Mouse (Mus musculus): Measurements from ENCODE around the gene Pygb.

GRCm38 (mm10) chr2:150770747-150771146 lies 15.8 kb upstream of the Pygb start:
- TF ChIP-seq POLR2A (IDR thresholded peaks at IDR 0.05; ENCODE audit: low read depth, low read length) (no peak), CTCF (IDR thresholded peaks at IDR 0.05; ENCODE audit: extremely low read depth, insufficient read depth, insufficient read length, insufficient replicate concordance) (no peak)
